Mouse (Mus musculus) embryonic facial prominence, embryonic 12.5 days (tissue): Measurements from ENCODE around the gene Ncapd2. TPM values are rescaled to one million over a fixed set of nuclear protein-coding genes. Genes with fewer than 3 reads are reported as not detected.

Source experiments
- ATAC-seq: fragments of 200-750 bp; cut with Nextera tagmentation; 2 replicates; pipeline ENCODE4 v1.8.0; 2017; ENCODE audit not compliant: insufficient number of reproducible peaks, insufficient read depth, low FRiP score, low TSS enrichment
- H3K27ac ChIP-seq: fragments of 300-500 bp; sonication (generic); 2 replicates; pipeline ENCODE4 v1.5.1; 2016; ENCODE audit warnings: mild to moderate bottlenecking
- H3K27me3 ChIP-seq: fragments of 300-500 bp; sonication (generic); 2 replicates; pipeline ENCODE4 v1.6.1; 2016; ENCODE audit warnings: mild to moderate bottlenecking, moderate library complexity
- H3K36me3 ChIP-seq: fragments of 300-500 bp; sonication (generic); 2 replicates; pipeline ENCODE4 v1.6.1; 2016; ENCODE audit warnings: mild to moderate bottlenecking
- H3K4me1 ChIP-seq: fragments of 300-500 bp; sonication (generic); 2 replicates; pipeline ENCODE4 v1.6.1; 2016
- H3K4me2 ChIP-seq: fragments of 300-500 bp; sonication (generic); replicated peaks from 2 replicates; pipeline ENCODE4 v1.6.1; 2016; ENCODE audit warnings: mild to moderate bottlenecking, moderate library complexity
- H3K4me3 ChIP-seq: fragments of 300-500 bp; sonication (generic); 2 replicates; pipeline ENCODE4 v1.5.1; 2016; ENCODE audit warnings: mild to moderate bottlenecking
- H3K9ac ChIP-seq: fragments of 300-500 bp; sonication (generic); 2 replicates; pipeline ENCODE4 v1.6.1; 2016; ENCODE audit warnings: mild to moderate bottlenecking, moderate library complexity
- H3K9me3 ChIP-seq: fragments of 300-500 bp; sonication (generic); 2 replicates; pipeline ENCODE4 v1.6.1; 2016; ENCODE audit warnings: mild to moderate bottlenecking, moderate library complexity
- WGBS: fragments of 180-500 bp; shearing (Covaris S2); methylation state at CpG from one replicate; pipeline ENCODE4 v1.1.7; 2016; 5-methylcytosine and 5-hydroxymethylcytosine counted together
- polyA plus RNA-seq: library from polyadenylated mRNA; unstranded; fragments of >200 nt; fragmentation: Nextera tagmentation; extraction: Ambion mirVana; gene quantifications from 2 replicates; pipeline ENCODE4 v1.2.1, GENCODE M21; 2016

Gene Ncapd2
- polyA plus RNA-seq, 1 experiment from 2014 or later: 191 TPM

DNA sequence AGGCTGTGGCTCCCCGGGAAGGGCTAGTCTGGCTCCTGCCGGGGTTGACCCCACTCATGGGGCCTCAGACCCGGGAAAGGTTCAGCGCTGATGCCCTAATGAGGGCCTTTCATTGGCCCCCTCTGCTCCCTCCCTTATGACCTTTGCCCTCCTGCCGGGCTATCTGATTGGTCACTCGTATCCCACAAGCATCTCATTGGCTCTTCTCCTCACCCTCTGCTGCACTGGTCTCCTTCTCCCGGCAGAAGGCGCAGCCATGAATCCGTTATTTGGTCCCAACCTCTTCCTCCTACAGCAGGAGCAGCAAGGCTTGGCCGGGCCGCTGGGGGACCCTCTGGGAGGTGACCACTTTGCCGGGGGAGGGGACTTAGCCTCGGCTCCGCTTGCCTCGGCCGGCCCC lies 46.5 kb downstream of the Ncapd2 start, which contains the start of gene Iffo1:
Gene Iffo1 (plus strand): TSS at position 241 of the 400 bp plus-strand sequence.
- no peaks in the 10 kb centered on the region for H3K27me3 ChIP-seq
- peak; percentile 92 for ATAC-seq
- H3K9me3 ChIP-seq: no peaks in the 10 kb centered on the region
- H3K4me3 ChIP-seq: peak within 1 kb of the TSS; percentile 74
- H3K4me2 ChIP-seq: peak within 1 kb of the TSS; percentile 93
- H3K36me3 ChIP-seq: peaks cover 45% of the 10 kb centered on the region
- WGBS: 0% methylated on average over 16 of the region's 16 CpGs
- H3K27ac ChIP-seq: peak within 1 kb of the TSS; percentile 93
- H3K9ac ChIP-seq: peak within 1 kb of the TSS; percentile 88
- peaks cover 34% of the 10 kb centered on the region for H3K4me1 ChIP-seq

DNA sequence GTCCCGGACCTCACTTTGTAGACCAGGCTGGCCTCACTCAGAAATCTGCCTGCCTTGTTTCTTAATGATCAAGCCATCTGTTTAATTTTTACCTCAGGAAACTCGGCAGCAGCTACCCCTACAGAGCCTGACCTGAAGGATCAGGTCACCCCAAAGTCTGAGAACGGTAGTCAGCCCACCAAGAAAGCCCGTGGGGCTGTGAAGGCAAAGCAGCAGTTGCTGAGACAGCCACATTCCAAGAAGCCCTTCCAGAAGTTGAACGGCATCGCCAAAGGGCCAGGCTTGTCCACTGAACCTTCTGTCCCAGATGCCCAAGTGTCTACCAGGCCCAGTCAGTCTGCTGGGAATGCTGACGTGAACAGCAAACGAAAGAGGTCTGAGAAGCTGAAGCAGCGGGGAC lies 47.6 kb downstream of the Ncapd2 start:
- Histone ChIP-seq H3K36me3 (peaks cover 55% of the 10 kb centered on the region), H3K27ac (0 out of 2 replicates have a peak overlapping the region, but pooled peaks have one; percentile 19)

DNA sequence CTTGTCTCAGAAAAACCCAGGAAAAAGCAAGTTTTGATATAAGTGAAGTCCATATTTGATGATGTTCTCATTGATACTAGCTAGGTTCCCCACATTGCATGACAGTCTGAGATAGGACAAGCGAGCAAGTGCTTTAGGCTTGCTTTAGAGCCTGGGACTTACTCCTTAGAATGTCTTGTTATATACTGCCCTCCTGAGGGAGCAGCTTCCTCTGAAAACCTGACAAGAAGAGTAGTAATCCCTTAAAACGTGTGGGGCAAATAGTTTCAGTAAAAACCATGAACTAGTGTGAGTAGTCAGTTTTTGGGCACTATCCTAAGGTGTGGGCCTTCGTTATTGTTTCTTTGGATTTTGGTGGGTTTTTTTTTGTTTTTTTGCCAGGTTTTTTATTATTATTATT lies 48.4 kb downstream of the Ncapd2 start:
- WGBS: 83% methylated on average over 3 of the region's 3 CpGs
- Histone ChIP-seq H3K4me3 (no peak overlapping the region), H3K4me1 (peaks cover 31% of the 10 kb centered on the region), H3K4me2 (no peak overlapping the region), H3K36me3 (peaks cover 62% of the 10 kb centered on the region), H3K27ac (no peak overlapping the region), H3K9ac (no peak overlapping the region), H3K27me3 (no peaks in the 10 kb centered on the region), H3K9me3 (no peaks in the 10 kb centered on the region)
- no peak for ATAC-seq

More for the DNA sequence above, 47.6 kb downstream of the Ncapd2 start:
- ATAC-seq: no peak
- 82% methylated on average over 9 of the region's 9 CpGs for WGBS
- Histone ChIP-seq H3K4me3 (no peak overlapping the region), H3K4me1 (peaks cover 34% of the 10 kb centered on the region), H3K9ac (no peak overlapping the region), H3K9me3 (no peaks in the 10 kb centered on the region), H3K27me3 (no peaks in the 10 kb centered on the region), H3K4me2 (no peak overlapping the region)

DNA sequence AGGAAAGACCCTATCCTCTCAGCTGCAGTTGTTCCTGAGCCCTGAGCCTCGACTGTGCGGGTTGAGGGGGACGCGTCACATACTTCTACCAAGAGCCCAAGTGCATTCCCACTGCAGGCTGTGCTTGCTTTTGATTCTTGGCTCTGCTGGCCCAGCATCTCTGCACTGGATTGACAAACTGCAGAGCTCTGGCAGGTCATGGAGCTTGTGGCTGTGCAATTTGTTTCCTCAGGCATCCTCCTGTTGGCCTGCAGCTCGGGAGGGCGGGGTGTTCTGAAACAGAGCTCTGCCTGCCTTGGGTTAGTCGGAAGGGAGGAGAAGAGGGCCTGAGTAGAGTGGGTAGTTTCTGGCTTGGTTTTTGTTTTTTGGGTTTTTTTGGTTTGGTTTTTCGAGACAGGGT lies 49.1 kb downstream of the Ncapd2 start:
- Histone ChIP-seq H3K4me2 (no peak overlapping the region), H3K4me1 (peaks cover 27% of the 10 kb centered on the region), H3K36me3 (peaks cover 69% of the 10 kb centered on the region), H3K4me3 (no peak overlapping the region), H3K27me3 (no peaks in the 10 kb centered on the region), H3K9me3 (no peaks in the 10 kb centered on the region), H3K27ac (no peak overlapping the region), H3K9ac (no peak overlapping the region)
- no peak for ATAC-seq
- 92% methylated on average over 8 of the region's 8 CpGs for WGBS

DNA sequence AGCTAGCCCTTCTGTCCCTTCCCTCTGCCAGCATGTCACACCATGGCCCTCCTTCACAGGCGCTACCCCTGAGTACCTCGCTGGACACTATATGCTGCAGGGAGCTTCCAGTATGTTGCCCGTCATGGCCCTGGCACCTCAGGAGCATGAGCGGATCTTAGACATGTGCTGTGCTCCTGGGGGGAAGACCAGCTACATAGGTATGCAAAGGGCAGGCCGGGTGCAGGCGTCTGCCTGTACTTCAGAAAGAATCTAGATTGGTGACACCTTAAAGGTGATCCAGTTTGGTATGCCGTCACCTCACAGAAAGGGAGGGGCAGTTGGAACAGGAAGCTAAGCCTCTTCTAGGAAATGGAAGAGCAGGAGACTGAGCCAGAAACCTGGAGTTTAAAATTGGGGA lies 51.8 kb downstream of the Ncapd2 start:
- H3K9me3 ChIP-seq: no peaks in the 10 kb centered on the region
- no peak overlapping the region for H3K4me3 ChIP-seq
- H3K9ac ChIP-seq: no peak overlapping the region
- H3K27ac ChIP-seq: no peak overlapping the region
- peaks cover 93% of the 10 kb centered on the region for H3K36me3 ChIP-seq
- 92% methylated on average over 7 of the region's 7 CpGs for WGBS
- H3K4me2 ChIP-seq: no peak overlapping the region
- ATAC-seq: no peak
- 0 out of 2 replicates have a peak, but pooled peaks cover 7% of the 10 kb centered on the region for H3K4me1 ChIP-seq
- H3K27me3 ChIP-seq: no peaks in the 10 kb centered on the region

DNA sequence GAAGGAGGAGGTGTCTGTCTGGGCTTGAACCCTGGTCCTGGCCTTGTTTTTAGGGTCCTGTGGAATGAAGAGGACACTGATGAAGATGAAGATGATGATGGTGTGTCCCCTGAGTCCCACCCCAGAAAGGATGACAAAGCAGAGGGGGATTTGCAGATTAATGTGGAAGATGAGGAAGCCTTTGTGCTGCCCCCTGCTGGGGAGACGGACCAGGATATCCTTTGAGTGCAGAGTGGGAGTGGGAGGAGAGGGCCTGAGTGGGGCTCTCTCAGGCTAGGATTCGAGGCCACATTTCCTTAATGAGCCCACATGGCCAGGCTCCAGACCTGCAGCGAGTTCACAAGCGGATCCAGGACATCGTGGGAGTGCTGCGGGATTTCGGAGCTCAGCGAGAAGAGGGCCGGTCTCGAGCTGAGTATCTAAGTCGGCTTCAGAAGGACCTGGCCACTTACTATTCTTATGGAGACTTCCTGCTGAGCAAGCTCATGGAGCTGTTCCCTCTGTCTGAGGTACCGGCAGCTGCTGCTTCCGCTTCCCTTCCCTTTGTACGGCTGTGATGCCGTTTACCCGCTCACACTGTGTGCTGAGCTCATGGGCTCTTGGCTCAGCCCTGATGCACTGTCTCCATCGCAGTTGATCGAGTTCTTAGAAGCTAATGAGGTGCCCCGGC lies 54.4 kb downstream of the Ncapd2 start:
- Histone ChIP-seq H3K36me3 (peaks cover 88% of the 10 kb centered on the region), H3K4me1 (peaks cover 9% of the 10 kb centered on the region), H3K4me2 (no peak overlapping the region), H3K4me3 (no peak overlapping the region), H3K9me3 (no peaks in the 10 kb centered on the region), H3K27ac (no peak overlapping the region), H3K9ac (no peak overlapping the region), H3K27me3 (no peaks in the 10 kb centered on the region)
- WGBS: 92% methylated on average over 19 of the region's 19 CpGs
- ATAC-seq: no peak

DNA sequence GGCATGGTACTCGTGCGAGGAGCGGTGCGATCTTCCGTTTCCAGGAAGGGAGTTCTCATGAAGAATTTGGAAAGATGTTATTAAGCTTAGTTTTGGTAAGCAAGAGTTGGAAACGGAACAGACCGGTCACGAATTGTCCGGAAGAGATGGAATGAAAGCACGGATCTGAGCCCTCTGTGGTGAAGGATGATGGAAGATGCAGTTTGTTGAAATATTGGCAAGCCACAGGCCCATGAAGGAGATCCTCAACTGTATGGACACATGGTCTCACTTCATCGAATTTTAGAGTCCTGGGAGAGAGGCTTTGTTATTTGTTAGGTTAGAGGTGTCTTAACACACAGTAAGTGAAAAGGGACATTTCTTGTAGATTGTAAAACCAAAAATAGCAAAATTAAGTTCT lies 59.0 kb downstream of the Ncapd2 start:
- Histone ChIP-seq H3K9ac (peak overlapping the region; percentile 67), H3K27ac (no peak overlapping the region), H3K4me1 (peaks cover 9% of the 10 kb centered on the region), H3K4me3 (peak overlapping the region; percentile 79), H3K9me3 (no peaks in the 10 kb centered on the region), H3K4me2 (peak overlapping the region; percentile 70), H3K27me3 (no peaks in the 10 kb centered on the region), H3K36me3 (peaks cover 65% of the 10 kb centered on the region)
- no peak for ATAC-seq
- WGBS: 8% methylated on average over 11 of the region's 11 CpGs

DNA sequence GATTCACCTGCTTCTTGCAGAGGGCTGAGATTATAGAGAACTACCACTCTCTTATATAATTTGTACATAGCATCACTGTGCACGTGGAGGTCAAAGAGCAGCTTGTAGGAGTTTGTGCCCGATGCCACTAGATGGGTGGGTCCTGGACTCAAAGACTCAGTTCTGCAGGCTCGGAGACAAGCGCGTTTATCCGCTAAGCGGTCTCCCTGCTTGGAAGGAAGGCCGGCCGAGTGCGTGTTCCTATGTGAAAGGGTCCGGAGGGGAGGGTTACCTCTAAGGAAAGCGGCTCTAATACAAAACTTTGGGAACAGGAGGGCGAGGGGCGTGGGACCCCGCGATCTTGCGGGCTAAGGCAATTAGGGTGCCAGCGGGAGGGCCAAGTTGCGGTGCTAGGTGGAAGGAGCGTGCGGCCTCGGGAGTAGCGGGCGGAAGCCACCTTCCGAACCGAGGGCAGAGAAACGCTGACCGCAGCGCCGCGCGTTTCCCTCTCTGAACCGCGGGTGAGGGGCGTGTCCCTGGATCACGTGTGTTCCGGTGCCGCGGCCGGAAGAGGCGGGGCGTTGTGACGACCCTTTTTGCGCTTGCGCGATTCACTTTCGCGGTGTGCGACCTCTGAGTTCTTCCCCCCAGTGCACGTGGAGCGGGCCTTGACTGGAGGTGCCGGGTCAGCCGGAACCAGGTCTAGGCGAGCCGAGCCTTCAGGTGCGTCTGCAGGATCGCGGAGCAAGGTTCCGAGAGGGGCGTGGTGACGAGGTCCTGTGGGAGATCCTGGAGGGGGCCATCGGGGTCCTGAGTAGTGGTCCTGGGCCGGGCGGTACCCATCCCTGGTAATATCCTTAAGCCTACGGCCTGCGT lies 60.0 kb downstream of the Ncapd2 start, which contains the start of gene Nop2:
Gene Nop2 (plus strand): TSS at position 608 of the 855 bp plus-strand sequence.
- under 1% methylated on average over 66 of the region's 66 CpGs for WGBS
- H3K4me2 ChIP-seq: peak within 1 kb of the TSS; percentile 70
- H3K4me3 ChIP-seq: peak within 1 kb of the TSS; percentile 79
- peaks cover 66% of the 10 kb centered on the region for H3K36me3 ChIP-seq
- H3K9me3 ChIP-seq: no peaks in the 10 kb centered on the region
- ATAC-seq: peak; percentile 84
- peak within 1 kb of the TSS; percentile 85 for H3K27ac ChIP-seq
- peak within 1 kb of the TSS; percentile 67 for H3K9ac ChIP-seq
- peaks cover 9% of the 10 kb centered on the region for H3K4me1 ChIP-seq
- H3K27me3 ChIP-seq: no peaks in the 10 kb centered on the region

DNA sequence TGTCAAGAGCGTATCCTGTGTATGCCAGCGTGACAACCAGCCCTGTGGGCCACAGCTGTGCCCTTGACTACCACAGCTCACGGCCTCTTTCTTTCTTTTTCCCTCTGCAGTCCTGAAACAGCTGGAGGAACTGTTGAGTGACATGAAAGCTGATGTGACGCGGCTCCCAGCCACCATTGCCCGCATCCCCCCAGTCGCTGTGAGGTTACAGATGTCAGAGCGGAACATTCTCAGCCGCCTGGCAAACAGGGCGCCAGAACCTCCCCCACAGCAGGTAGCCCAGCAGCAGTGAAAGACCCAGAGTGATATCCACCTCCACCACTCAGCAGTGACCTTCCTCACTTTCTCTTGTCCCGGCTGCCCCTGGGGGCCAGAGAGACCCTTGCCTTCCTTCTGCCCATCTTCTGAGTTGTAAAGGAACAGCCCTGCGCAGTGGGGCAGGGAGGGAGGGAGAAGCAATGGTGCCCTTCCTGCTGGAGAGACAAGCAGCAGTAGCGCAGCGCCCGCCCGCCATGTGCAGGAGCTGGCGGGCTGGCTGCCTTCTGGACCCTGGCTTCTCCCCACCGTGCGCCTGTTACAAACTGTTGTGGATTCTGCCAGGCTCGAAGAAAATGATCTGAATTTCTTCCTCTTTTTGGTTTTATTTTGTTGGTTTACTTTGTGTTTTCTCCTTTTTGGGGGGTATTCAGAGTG lies 61.6 kb downstream of the Ncapd2 start:
- 88% methylated on average over 18 of the region's 20 CpGs for WGBS
- no peak for ATAC-seq
- Histone ChIP-seq H3K36me3 (peaks cover 67% of the 10 kb centered on the region), H3K4me1 (peaks cover 9% of the 10 kb centered on the region), H3K4me3 (no peak overlapping the region), H3K4me2 (no peak overlapping the region), H3K27me3 (no peaks in the 10 kb centered on the region), H3K27ac (no peak overlapping the region), H3K9me3 (no peaks in the 10 kb centered on the region), H3K9ac (no peak overlapping the region)

DNA sequence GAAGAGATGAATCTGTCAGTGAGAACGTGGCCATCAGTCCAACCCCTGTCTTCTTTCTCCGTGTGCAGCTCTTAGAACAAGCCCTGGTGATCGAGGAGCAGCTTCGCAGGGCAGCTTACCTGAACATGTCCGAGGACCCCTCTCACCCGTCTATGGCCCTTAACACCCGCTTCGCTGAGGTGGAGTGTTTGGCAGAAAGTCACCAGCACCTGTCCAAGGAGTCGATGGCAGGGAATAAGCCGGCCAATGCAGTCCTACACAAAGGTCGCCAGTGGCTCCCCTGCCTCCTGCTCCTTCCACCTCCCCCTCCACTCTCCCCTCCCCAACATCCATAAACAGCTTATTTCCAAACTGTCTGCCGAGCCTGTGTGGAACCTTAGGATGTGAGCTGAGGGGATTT lies 62.8 kb downstream of the Ncapd2 start:
- peaks cover 9% of the 10 kb centered on the region for H3K4me1 ChIP-seq
- no peak overlapping the region for H3K4me2 ChIP-seq
- no peaks in the 10 kb centered on the region for H3K9me3 ChIP-seq
- WGBS: 92% methylated on average over 12 of the region's 12 CpGs
- no peak overlapping the region for H3K9ac ChIP-seq
- H3K36me3 ChIP-seq: peaks cover 67% of the 10 kb centered on the region
- no peaks in the 10 kb centered on the region for H3K27me3 ChIP-seq
- no peak overlapping the region for H3K4me3 ChIP-seq
- no peak overlapping the region for H3K27ac ChIP-seq
- no peak for ATAC-seq

DNA sequence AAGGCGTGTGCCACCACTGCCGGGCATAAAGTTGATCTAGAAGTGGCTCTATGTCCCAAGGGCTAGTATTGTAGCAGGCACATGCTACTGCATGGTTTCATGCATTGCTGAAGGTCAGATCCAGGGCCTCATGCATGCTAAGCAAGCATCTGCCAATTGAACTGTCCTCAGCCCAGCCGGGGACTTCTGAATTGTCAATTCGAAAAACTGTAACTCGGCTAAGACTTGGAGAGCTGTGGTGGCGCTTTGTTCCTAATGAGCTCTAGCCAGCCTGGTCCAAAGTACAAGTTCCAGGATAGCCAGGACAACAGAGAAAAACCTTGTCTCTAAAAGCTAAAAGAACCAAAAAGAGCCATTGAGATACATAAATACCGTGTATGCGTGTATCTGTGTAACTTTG lies 72.1 kb downstream of the Ncapd2 start:
- Histone ChIP-seq H3K9me3 (no peaks in the 10 kb centered on the region), H3K27me3 (no peaks in the 10 kb centered on the region), H3K27ac (no peak overlapping the region), H3K4me1 (no peaks in the 10 kb centered on the region), H3K4me3 (no peak overlapping the region), H3K9ac (no peak overlapping the region), H3K36me3 (peaks cover 93% of the 10 kb centered on the region), H3K4me2 (no peak overlapping the region)
- WGBS: 92% methylated on average over 8 of the region's 8 CpGs
- no peak for ATAC-seq
